Mouse (Mus musculus) MEL (cell line): ENCODE results near the gene Ctns. TPM values are rescaled to one million over a fixed set of nuclear protein-coding genes. Genes with fewer than 3 reads are reported as not detected.

Experiments used
- DNase-seq: peaks from one replicate; pipeline ENCODE4 v3.0.0; 2011; ENCODE audit warnings: low read depth, low spot score
- H3K27ac ChIP-seq: 2 replicates; pipeline ENCODE4 v1.5.1; 2012; ENCODE audit warnings: low read depth, mild to moderate bottlenecking, control low read depth, low read length, moderate library complexity; ENCODE audit not compliant: control insufficient read depth
- H3K27me3 ChIP-seq, 2 experiments: fragments of 150-350 bp in 1 of 2; sonication (generic) in 1 of 2; 2 replicates each; pipeline ENCODE4 v1.6.1; 2012; ENCODE audit warnings: low read length in 2 of 2, mild to moderate bottlenecking in 2 of 2, improper control_type of control experiment in 1 of 2, moderate library complexity in 1 of 2; ENCODE audit not compliant: insufficient read depth in 2 of 2, control insufficient read depth in 1 of 2
- H3K36me3 ChIP-seq, 2 experiments: 2 replicates each; pipeline ENCODE4 v1.6.1; 2012 to 2014; ENCODE audit warnings: low read length in 2 of 2, improper control_type of control experiment in 1 of 2, inconsistent platforms in 1 of 2, mild to moderate bottlenecking in 1 of 2; ENCODE audit not compliant: insufficient read depth in 2 of 2, control insufficient read depth in 1 of 2
- H3K4me1 ChIP-seq, 2 experiments: fragments of 150-350 bp in 1 of 2; sonication (generic) in 1 of 2; 2 replicates each; pipeline ENCODE4 v1.6.1; 2012; ENCODE audit warnings: low read length in 2 of 2, improper control_type of control experiment in 1 of 2, mild to moderate bottlenecking in 1 of 2; ENCODE audit not compliant: insufficient read depth in 2 of 2, control insufficient read depth in 1 of 2
- H3K4me3 ChIP-seq, 2 experiments: fragments of 150-350 bp in 1 of 2; sonication (generic) in 1 of 2; 2 replicates each; pipeline ENCODE4 v1.5.1; 2012; ENCODE audit warnings: low read depth in 2 of 2, low read length in 2 of 2, mild to moderate bottlenecking in 2 of 2, moderate library complexity in 2 of 2, control low read depth in 1 of 2, improper control_type of control experiment in 1 of 2; ENCODE audit not compliant: control insufficient read depth in 1 of 2, insufficient read depth in 1 of 2
- H3K79me2 ChIP-seq: 2 replicates; pipeline ENCODE4 v1.6.1; 2012; ENCODE audit warnings: mild to moderate bottlenecking, low read length, moderate library complexity; ENCODE audit not compliant: control insufficient read depth, poor library complexity, insufficient read depth
- H3K9ac ChIP-seq: 2 replicates; pipeline ENCODE4 v1.6.1; 2012; ENCODE audit warnings: low read depth, mild to moderate bottlenecking, control low read depth, low read length, moderate library complexity; ENCODE audit not compliant: control insufficient read depth, poor library complexity, severe bottlenecking
- H3K9me3 ChIP-seq: fragments of 150-350 bp; sonication (generic); replicated peaks from 2 replicates; pipeline ENCODE4 v1.6.1; 2012; ENCODE audit warnings: mild to moderate bottlenecking, low read length, improper control_type of control experiment, moderate library complexity; ENCODE audit not compliant: insufficient read depth
- BHLHE40 ChIP-seq: IDR thresholded peaks from 2 replicates; pipeline ENCODE4 v1.6.1; 2012; ENCODE audit warnings: low read depth, mild to moderate bottlenecking, inconsistent platforms, low read length, improper control_type of control experiment, borderline replicate concordance
- CHD1 ChIP-seq: IDR thresholded peaks from 2 replicates; pipeline ENCODE4 v1.6.1; 2012; ENCODE audit warnings: low read depth, mild to moderate bottlenecking, inconsistent platforms, low read length, improper control_type of control experiment
- CHD2 ChIP-seq: IDR thresholded peaks from 2 replicates; pipeline ENCODE4 v1.6.1; 2011; ENCODE audit warnings: low read length, improper control_type of control experiment
- CTCF ChIP-seq, 3 experiments: IDR thresholded peaks in 2 of 3; conservative IDR thresholded peaks in 1 of 3; 2 replicates each; pipeline ENCODE4 v1.5.1; 2011 to 2012; ENCODE audit warnings: low read length in 3 of 3, low read depth in 2 of 3, mild to moderate bottlenecking in 2 of 3, improper control_type of control experiment in 1 of 3, inconsistent platforms in 1 of 3, mixed read lengths in 1 of 3, moderate library complexity in 1 of 3; ENCODE audit not compliant: control insufficient read depth in 1 of 3, insufficient read depth in 1 of 3, poor library complexity in 1 of 3, severe bottlenecking in 1 of 3
- ELF1 ChIP-seq: IDR thresholded peaks from 2 replicates; pipeline ENCODE4 v1.6.1; 2014; ENCODE audit warnings: low read depth, mild to moderate bottlenecking, inconsistent platforms, low read length, improper control_type of control experiment, moderate library complexity
- HCFC1 ChIP-seq: IDR thresholded peaks from 2 replicates; pipeline ENCODE4 v1.6.1; 2012; ENCODE audit warnings: low read depth, mild to moderate bottlenecking, inconsistent platforms, low read length, improper control_type of control experiment, moderate library complexity
- MAZ ChIP-seq: IDR thresholded peaks from 2 replicates; pipeline ENCODE4 v1.6.1; 2012; ENCODE audit warnings: low read depth, mild to moderate bottlenecking, inconsistent platforms, low read length, improper control_type of control experiment
- POLR2AphosphoS2 ChIP-seq: IDR thresholded peaks from 2 replicates; pipeline ENCODE4 v1.6.1; 2011; ENCODE audit warnings: low read length, improper control_type of control experiment
- RAD21 ChIP-seq: IDR thresholded peaks from 2 replicates; pipeline ENCODE4 v1.6.1; 2011; ENCODE audit warnings: mild to moderate bottlenecking, low read depth, low read length, improper control_type of control experiment
- SIN3A ChIP-seq: IDR thresholded peaks from 2 replicates; pipeline ENCODE4 v1.6.1; 2012; ENCODE audit warnings: low read length, improper control_type of control experiment, inconsistent platforms
- TBP ChIP-seq: IDR thresholded peaks from 2 replicates; pipeline ENCODE4 v1.8.0; 2011; ENCODE audit warnings: low read depth, low read length, improper control_type of control experiment
- ZMIZ1 ChIP-seq: IDR thresholded peaks from 2 replicates; pipeline ENCODE4 v1.6.1; 2012; ENCODE audit warnings: low read depth, mild to moderate bottlenecking, inconsistent platforms, low read length, improper control_type of control experiment, moderate library complexity
- ZNF384 ChIP-seq: IDR thresholded peaks from 2 replicates; pipeline ENCODE4 v1.6.1; 2012; ENCODE audit warnings: low read depth, mild to moderate bottlenecking, inconsistent platforms, low read length, improper control_type of control experiment
- polyA plus RNA-seq, 2 experiments: library from polyadenylated mRNA; stranded (reverse) in 1 of 2; unstranded in 1 of 2; fragments of >175 nt in 1 of 2; fragments of >200 nt in 1 of 2; gene quantifications; 2 replicates each; pipeline versions ENCODE4 v1.2.1 to v1.2.4; 2012; ENCODE audit warnings: low replicate concordance in 2 of 2, low read depth in 1 of 2; ENCODE audit not compliant: insufficient read length in 2 of 2, insufficient read depth in 1 of 2, missing spikeins in 1 of 2
- total RNA-seq: library from RNA; depleted of rRNA; stranded (reverse); fragments of 300-350 nt; gene quantifications from 2 replicates; pipeline ENCODE4 v1.2.3, GENCODE M21; 2012

Gene Ctns
- total and polyA plus RNA-seq, 3 experiments: 5.4 to 9.4 TPM; not detected in 1

DNA sequence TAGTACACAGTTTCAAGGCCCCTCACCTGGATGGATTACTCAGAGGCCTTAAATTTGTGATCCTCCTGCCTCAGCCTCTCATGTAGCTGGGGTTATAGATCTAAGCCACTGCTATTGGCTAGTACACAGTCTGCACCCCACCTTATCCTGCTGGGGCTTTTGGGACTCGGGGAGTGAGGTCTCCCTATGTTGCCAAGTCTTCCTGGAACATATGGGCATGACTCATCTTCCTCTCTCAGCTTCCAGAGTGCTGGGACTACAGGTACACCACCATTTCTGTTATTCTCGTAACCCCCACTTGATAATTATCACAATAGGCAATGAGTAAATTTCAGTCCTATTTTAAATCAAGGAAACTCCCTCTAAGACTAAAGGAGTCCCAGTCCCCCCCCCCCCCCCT, 4.4 kb downstream of the Ctns start:
- Histone ChIP-seq H3K4me1 (0 out of 4 replicates have a peak, but pooled peaks cover 0 to 2% of the 10 kb centered on the region in 2 experiments), H3K27me3 (no peaks in the 10 kb centered on the region), H3K79me2 (no peaks in the 10 kb centered on the region; the same call in 1 of the 2 replicates), H3K27ac (no peak overlapping the region), H3K9me3 (no peaks in the 10 kb centered on the region), H3K4me3 (no peak overlapping the region), H3K9ac (no peak overlapping the region), H3K36me3 (no peaks in the 10 kb centered on the region)
- no peak for DNase-seq
- TF ChIP-seq CHD2: no peak
- no peak for TF ChIP-seq TBP
- TF ChIP-seq CTCF (IDR thresholded peaks at IDR 0.05 in 2 of 3, conservative IDR thresholded peaks at IDR 0.05 in 1 of 3; ENCODE audit: control insufficient read depth in 1 of 3, insufficient read depth in 1 of 3, low read depth in 2 of 3, low read length in 3 of 3, poor library complexity in 1 of 3, severe bottlenecking in 1 of 3): no peak
- no peak for TF ChIP-seq POLR2AphosphoS2
- no peak for TF ChIP-seq RAD21
- TF ChIP-seq MAZ: no peak
- no peak for TF ChIP-seq ZMIZ1
- no peak for TF ChIP-seq SIN3A

DNA sequence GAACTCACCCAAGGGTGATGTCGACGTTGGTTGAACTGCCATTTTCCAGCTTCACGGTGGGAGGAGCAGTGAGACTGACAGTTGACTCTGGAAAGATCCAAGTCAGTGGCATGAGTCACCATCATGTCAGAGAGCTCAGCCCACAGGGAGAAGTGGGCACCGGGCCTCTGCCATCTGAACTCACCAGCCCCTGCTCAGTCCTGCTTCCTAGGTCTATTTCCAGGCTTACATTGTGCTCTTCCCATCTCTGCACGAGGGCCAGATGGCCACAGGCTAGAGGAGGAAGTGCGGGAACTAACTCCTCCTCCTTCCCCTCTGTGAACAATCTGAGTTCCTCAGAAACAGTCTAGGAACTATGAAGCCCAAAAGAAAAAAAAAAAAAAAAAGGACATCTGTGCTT, 5.8 kb downstream of the Ctns start:
- H3K9me3 ChIP-seq: no peaks in the 10 kb centered on the region
- H3K9ac ChIP-seq: no peak overlapping the region
- no peak for DNase-seq
- no peak overlapping the region for H3K4me3 ChIP-seq
- H3K27ac ChIP-seq: no peak overlapping the region
- H3K36me3 ChIP-seq: no peaks in the 10 kb centered on the region
- H3K27me3 ChIP-seq: no peaks in the 10 kb centered on the region
- 0 out of 4 replicates have a peak, but pooled peaks cover 0 to 1% of the 10 kb centered on the region in 2 experiments for H3K4me1 ChIP-seq
- H3K79me2 ChIP-seq: no peaks in the 10 kb centered on the region
- TF ChIP-seq CHD1: no peak
- TF ChIP-seq ZNF384: 0 out of 2 replicates have a peak, but pooled peaks have one; percentile 32

DNA sequence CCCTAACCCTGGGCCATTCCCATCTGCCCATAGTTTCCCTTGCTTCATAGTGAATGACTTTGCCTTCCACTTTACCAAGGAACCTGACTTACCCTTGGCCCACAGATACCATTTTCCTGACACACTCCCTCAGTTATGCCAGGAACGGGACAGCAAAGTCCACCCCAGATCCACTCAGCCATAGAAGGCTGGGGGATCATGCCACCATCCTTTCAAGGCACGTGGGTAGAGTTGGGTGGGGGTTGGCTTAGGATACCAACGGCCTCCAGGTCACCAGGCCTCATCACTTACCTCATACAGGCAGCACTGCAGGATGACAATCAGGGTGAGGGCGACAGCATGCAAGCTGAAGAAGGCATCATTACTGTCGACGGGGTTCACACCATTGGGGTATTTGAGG, 11.6 kb downstream of the Ctns start:
- H3K36me3 ChIP-seq: no peaks in the 10 kb centered on the region
- H3K4me3 ChIP-seq: no peak overlapping the region
- H3K9me3 ChIP-seq: no peaks in the 10 kb centered on the region
- TF ChIP-seq HCFC1 (no peak), TBP (no peak), ELF1 (no peak), BHLHE40 (no peak), CHD1 (no peak), ZNF384 (no peak)
- TF ChIP-seq, all 39 proteins: peak for 0
- H3K27ac ChIP-seq: no peak overlapping the region
- H3K4me1 ChIP-seq: no peaks in the 10 kb centered on the region
- no peak overlapping the region for H3K9ac ChIP-seq
- H3K79me2 ChIP-seq: no peaks in the 10 kb centered on the region
- no peaks in the 10 kb centered on the region for H3K27me3 ChIP-seq
- DNase-seq: no peak
